Mouse (Mus musculus): ENCODE results near the gene Rab34.

The Rab34 gene

DNA sequence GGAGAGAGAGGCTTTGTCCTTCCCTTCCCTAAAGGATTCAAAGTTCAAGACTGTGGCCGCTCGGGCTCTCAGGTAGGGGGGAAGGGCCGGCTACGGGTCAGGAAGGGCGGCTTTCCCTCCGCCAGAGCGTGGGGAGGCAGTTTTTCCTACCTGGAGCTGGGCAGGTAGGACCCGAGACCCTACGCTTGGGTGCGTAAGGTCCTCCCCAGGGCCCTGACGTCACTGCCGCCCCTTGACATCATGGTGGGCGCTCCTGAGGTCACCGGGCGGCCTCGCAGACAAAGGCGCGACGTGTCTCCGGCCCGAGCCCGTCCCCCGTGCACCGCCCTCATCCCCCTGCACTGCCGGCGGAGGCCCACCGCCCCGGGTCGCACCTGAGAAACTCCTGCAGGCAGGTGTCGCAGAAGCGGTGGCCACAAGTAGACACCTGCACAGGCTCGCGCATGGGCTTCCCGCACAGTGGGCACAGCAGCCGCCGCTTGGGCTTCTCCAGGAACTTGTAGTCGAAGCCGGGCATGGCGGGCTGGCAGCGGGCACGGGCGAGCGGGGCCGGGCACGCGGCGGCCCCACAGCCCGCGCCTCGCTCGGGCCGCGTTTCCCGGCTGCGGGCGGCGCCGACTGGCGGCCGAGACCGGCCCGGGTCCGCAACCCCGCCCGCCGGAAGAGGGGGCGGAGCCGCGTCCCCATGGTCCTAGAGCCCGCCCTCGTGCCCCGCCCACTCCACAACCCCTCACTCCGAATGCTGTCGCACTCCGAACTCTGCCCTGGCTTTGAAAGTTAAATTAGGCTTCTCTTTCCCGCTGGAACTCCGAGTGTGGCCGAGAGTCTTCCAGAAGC is 23.1 kb upstream of the Rab34 start, which contains the start of gene Traf4:
TSS of gene Traf4 (minus strand) at position 666 of the 837 bp plus-strand sequence.
- DNase-seq (ENCODE audit: low spot score in 2 of 2): peak; percentile 75 to 88

DNA sequence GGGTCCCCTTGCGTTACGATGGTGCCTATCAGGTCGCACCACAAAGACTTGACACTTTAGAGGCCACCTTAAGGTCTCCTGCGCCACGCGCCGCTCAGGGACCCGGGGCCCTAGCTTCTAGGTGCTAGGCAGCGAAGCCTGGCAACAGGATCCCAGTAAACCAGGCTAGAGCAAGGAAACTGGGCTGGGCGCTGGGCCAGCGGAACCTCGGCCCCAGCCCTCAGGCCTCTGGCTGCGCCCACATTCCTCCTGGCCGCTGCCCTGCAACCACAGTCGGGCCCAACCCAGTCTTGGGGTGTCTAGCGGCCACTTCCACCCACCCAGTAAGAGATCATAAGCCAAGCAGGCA is 22.5 kb upstream of the Rab34 start:
- no peak for DNase-seq (ENCODE audit: low spot score in 2 of 2)

GRCm38 (mm10) chr11:78166161-78166560 is 22.1 kb upstream of the Rab34 start:
- DNase-seq (ENCODE audit: low spot score in 2 of 2): no peak

- DNase-seq (ENCODE audit: low spot score in 2 of 2): no peak
Observed at GRCm38 (mm10) chr11:78166640-78167039, 21.6 kb upstream of the Rab34 start.

- no peak for DNase-seq (ENCODE audit: low spot score in 2 of 2)
Observed at GRCm38 (mm10) chr11:78167257-78167959, 20.8 kb upstream of the Rab34 start.

- peak; percentile 71 to 74 for DNase-seq (ENCODE audit: low spot score in 2 of 2)
Observed at GRCm38 (mm10) chr11:78168541-78169468, 19.4 kb upstream of the Rab34 start.

- DNase-seq (ENCODE audit: low spot score in 2 of 2): no peak
Observed at GRCm38 (mm10) chr11:78170306-78170705, 17.9 kb upstream of the Rab34 start.

DNA sequence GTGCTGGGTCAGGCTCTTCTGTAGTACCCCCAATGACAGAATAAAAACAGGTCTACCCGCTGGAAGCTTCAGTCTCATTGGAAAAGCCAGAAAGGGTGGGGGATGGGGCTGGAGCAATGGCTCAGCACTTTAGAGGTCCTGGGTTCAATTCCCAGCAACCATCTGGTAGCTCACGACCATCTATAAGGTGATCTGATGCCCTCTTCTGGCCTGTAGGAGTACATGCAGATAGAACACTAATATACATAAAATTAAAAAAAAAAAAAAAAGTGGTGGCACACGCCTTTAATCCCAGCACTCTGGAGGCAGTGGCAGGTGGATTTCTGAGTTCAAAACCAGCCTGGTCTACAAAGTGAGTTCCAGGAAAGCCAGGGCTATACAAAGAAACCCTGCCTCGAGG is 16.9 kb upstream of the Rab34 start:
- no peak for DNase-seq (ENCODE audit: low spot score in 2 of 2)

DNA sequence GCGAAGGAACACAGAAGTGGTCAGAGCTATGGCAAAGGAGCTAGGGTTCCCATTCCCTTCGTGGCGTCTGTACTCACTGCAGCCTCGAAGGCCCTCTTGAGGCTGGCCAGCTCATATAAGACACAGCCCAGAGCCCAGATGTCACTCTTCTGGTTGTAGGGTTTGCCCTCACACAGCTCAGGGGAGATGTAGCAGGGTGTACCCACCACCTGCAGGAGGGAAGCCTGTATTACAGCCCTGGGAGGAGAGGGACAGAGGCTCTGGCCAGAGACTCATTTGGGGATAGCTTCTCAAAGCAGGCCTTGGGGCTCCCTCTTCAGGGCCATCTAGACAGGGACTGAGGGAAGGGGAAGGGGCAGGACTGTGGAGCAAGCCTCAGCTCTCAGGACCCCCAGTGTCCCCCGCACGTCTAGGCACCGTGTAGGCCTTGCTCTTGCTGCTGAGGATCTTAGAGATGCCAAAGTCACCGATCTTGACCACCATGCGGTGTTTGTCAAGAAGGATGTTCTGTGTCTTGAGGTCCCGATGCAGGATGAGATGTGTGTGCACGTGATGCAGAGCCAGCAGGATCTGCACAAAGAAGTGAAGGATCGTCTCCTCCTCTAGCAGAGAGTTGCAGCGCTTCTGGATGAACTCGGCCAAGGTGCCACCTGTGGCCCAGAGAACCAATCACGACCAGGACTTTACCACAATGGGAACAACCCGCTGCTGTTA is 16.0 kb upstream of the Rab34 start:
- no peak for DNase-seq (ENCODE audit: low spot score in 2 of 2)

DNA sequence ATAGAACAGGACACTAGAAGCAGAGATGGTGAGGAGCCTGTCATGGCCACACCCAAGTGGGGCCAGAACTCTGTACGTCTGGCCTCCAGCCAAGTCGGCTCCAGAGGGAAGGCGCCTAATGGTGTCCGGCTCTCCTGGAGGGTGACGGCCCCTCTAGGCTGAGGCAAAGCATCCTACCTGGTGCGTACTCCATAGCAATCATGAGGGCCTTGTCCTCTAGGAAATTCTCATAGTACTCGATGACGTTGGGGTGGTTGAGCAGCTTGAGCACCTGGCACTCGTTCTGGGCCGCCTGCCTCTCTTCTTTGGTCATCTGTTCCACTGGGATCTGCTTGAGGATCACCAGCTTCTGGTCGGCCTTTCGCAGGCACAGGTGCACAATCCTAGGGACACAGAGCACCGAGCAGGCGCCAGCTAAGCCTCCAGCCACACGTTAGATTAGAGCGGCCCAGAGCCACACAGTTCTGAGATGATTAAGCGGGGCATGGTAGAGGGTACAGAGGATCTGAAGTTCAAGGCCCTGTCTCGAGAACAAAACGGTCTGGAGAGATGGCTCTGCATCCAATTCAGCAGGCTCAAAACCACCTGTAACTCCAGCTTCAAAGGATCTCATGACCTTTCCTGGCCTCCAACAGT is 15.4 kb upstream of the Rab34 start:
- no peak for DNase-seq (ENCODE audit: low spot score in 2 of 2)

DNA sequence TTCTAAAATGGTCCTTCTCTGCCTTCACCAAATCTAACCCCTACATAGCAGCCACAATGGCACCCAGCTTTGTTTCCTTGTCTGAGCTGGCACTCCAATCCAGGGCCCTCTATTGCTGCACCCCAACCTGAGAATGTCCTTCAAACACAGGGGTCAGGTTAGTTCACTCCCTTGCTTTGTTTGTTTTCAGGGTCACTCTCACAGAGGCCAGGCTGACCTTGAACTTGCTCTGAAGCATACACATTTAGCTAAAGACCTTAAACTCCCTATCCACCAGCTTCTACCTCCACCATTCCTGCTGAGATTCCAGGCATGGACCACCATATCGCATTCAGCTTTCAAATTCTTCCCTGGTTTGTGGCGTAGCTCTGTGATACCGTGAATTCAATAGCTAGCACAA is 13.7 kb upstream of the Rab34 start:
- DNase-seq (ENCODE audit: low spot score in 2 of 2): no peak

GRCm38 (mm10) chr11:78175771-78176401 is 12.3 kb upstream of the Rab34 start:
- no peak for DNase-seq (ENCODE audit: low spot score in 2 of 2)

- peak; percentile 91 for DNase-seq (ENCODE audit: low spot score in 2 of 2)
Observed at GRCm38 (mm10) chr11:78176402-78176862, 11.8 kb upstream of the Rab34 start, which contains the start of the genes Nek8 and Tlcd1. TSS of gene Nek8 (minus strand) at chr11:78176675. TSS of gene Tlcd1 (plus strand) at chr11:78176711.

DNA sequence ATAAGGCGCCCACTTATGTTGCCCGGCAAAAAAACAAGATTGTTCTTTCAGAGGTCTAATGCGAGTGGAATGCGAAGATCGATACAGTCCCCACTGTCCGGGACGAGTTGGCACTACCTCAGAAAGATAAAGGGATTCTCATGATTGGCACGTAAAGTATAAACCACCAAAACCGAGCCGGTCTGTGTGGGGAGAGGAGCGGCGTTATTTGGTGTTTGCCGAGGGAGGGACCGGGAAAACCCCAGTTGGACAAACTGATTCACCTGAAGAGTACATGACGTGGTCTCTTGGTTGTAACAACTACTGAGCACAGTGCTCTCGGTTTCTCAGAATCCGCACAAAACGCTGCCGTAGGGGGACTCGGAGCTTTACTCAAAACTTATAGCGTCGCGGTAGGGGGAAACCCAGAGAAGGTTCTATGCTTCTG is 11.3 kb upstream of the Rab34 start:
- no peak for DNase-seq (ENCODE audit: low spot score in 2 of 2)

DNA sequence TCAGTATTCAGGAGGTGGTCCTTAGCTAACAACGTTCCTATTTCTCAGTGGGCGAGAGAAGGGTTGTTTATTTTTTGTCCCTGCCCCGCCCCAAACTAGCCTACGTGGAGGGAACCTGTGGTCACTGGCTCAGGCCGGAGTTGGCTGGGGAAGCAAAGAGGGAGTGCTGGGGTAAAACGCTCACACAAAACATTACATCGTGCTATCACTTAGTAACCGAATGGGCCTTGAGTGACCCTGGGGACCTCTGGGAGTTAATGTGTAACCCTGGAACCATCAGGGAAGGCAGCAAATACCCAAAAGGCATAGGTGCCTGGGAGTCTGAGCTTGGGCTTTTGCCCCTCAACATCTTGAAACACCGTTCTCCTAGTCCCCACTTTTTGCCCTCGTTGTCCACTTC is 10.8 kb upstream of the Rab34 start:
- no peak for DNase-seq (ENCODE audit: low spot score in 2 of 2)

DNA sequence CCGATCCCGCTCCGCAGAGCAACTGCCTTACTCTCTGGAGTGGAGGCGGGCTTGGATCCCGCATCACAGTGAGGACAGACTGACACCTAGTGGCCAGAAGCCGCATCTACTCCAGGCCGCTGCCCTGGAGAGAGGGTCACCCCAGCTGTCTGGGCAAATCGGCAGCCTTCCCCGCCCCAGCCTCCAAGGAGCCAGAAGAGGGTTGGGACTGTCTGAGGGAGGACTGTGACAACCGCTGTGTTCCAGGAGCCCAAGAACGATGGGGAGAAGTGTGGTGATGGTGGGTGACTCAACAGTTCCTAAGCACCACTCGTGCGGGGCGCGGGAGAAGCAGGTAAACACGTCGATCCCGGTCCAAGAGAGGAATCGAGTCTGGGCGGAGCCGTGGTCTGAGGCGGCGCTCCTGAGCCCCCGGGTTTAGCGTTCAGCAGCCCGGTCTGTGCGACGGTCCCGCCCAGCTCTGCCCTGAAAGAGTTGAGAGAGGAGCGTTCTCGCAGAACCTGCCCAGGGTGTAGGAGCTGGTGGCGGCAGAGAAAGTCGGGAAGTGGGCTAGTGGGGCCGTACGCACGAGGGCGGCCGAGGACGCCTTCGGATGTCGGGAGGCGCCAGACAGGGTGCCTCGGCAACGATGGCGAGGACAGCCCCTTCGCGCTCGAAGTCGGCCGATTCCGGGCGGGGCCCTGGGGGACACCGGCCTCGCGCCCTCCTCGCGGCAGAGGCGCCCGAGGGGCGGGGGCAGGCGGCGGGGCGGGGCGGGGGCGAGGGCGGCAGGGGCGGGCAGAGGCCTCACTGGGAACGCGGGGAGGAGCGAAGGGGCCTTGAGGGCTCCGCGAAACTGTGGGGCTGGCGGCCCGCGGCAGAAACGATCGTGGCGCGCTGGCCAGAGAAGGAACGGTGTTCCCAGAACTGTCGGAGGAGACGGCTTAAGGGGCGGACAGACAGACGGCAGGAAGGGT is 10.0 kb upstream of the Rab34 start:
- DNase-seq (ENCODE audit: low spot score in 2 of 2): peak; percentile 87 to 91

DNA sequence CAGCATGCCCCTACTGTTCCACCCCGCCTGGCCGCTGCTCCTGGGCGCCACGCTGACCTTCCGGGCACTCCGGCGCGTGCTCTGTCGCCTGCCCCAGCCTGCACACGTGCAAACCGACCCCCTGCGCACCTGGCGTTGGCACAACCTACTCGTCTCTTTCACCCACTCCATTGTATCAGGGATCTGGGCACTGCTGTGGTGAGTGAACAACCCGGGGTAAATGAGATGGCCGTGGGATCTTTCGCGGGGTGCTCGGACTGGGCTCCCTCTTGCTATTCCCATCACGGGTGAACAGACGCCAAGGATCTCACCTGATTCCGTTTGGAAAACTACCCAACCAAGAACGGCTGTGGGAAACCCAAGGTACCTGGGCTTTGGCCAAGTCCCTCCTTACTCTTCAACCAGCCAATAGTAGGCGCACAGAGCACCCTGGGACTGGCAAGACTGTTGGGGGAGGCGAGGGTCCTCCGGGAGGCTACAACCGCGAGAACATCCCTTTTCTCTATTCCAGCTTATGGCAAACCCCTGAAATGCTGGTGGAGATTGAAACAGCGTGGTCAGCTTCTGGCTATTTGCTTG is 9.3 kb upstream of the Rab34 start:
- DNase-seq (ENCODE audit: low spot score in 2 of 2): peak in 1 of 2 experiments; percentile 39

DNA sequence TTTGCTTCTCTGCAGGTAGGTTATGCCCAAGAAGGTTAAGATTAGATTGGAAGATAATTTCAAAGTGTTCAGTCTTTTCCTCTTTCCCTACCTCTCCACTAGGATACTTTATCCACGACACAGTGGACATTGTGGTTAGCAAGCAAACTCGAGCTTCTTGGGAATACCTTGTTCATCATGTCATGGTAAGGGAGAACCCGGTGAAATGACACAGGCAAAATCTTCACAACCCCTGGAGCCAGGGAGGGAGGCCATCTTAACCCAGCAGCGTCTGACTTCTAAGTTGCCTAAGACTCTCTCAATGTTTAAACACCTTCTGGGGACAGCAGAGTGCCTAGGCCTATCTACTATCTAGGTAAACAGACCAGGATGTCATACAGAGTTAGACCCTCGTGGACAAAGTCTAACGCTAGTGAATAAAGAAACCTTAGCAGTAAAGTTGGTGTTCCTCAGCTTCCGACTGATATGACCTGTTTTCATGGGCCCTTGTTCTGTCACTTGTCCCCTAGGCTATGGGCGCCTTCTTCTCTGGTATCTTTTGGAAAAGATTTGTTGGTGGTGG is 8.7 kb upstream of the Rab34 start:
- no peak for DNase-seq (ENCODE audit: low spot score in 2 of 2)
